Mouse (Mus musculus): ENCODE results near the gene Tomm20.
A peak's percentile ranks its signal among the peaks of the same experiment; 100 is the strongest.
"Not testable (repeated sequence)": the region's sequence is repeated elsewhere in the genome, so short reads cannot be mapped to it uniquely, and the experiment has no call there.

Tomm20 gene

GRCm38 (mm10) chr8:126918356-126918755 is 27.3 kb downstream of the Tomm20 start:
- DNase-seq (ENCODE audit: low spot score) = no peak

- DNase-seq (ENCODE audit: low spot score) = no peak
These were observed 28.3 kb downstream of the Tomm20 start for GRCm38 (mm10) chr8:126917179-126917905.

GRCm38 (mm10) chr8:126916611-126917010 is 29.0 kb downstream of the Tomm20 start:
- DNase-seq (ENCODE audit: low spot score) = no peak

GRCm38 (mm10) chr8:126914609-126915375 is 30.9 kb downstream of the Tomm20 start:
- no peak for DNase-seq (ENCODE audit: low spot score)

- not testable (repeated sequence) for DNase-seq (ENCODE audit: low spot score)
These were observed 31.5 kb downstream of the Tomm20 start for GRCm38 (mm10) chr8:126914107-126914490.

GRCm38 (mm10) chr8:126913241-126914106 is 32.2 kb downstream of the Tomm20 start:
- DNase-seq (ENCODE audit: low spot score) = peak; percentile 57

GRCm38 (mm10) chr8:126909371-126909802 is 36.3 kb downstream of the Tomm20 start:
- DNase-seq (ENCODE audit: low spot score) = no peak

GRCm38 (mm10) chr8:126908805-126909204 is 36.8 kb downstream of the Tomm20 start:
- DNase-seq (ENCODE audit: low spot score) = no peak

GRCm38 (mm10) chr8:126907968-126908367 is 37.7 kb downstream of the Tomm20 start:
- DNase-seq (ENCODE audit: low spot score) = no peak

- DNase-seq (ENCODE audit: low spot score) = no peak
These were observed 38.3 kb downstream of the Tomm20 start for GRCm38 (mm10) chr8:126907374-126907773.

- DNase-seq (ENCODE audit: low spot score) = no peak
These were observed 40.3 kb downstream of the Tomm20 start for GRCm38 (mm10) chr8:126905387-126905786.

- no peak for DNase-seq (ENCODE audit: low spot score)
These were observed 41.7 kb downstream of the Tomm20 start for GRCm38 (mm10) chr8:126903927-126904326.

GRCm38 (mm10) chr8:126903224-126903895 is 42.3 kb downstream of the Tomm20 start:
- DNase-seq (ENCODE audit: low spot score) = no peak

GRCm38 (mm10) chr8:126901612-126902011 is 44.0 kb downstream of the Tomm20 start:
- DNase-seq (ENCODE audit: low spot score) = no peak

GRCm38 (mm10) chr8:126901049-126901448 is 44.6 kb downstream of the Tomm20 start:
- no peak for DNase-seq (ENCODE audit: low spot score)

- DNase-seq (ENCODE audit: low spot score) = no peak
These were observed 50.5 kb downstream of the Tomm20 start for GRCm38 (mm10) chr8:126895133-126895532.

GRCm38 (mm10) chr8:126887639-126888006 is 58.0 kb downstream of the Tomm20 start:
- DNase-seq (ENCODE audit: low spot score) = no peak

GRCm38 (mm10) chr8:126886741-126887638 is 58.7 kb downstream of the Tomm20 start:
- peak; percentile 80 for DNase-seq (ENCODE audit: low spot score)

- DNase-seq (ENCODE audit: low spot score) = no peak
These were observed 59.8 kb downstream of the Tomm20 start for GRCm38 (mm10) chr8:126885554-126886485.
